Mouse (Mus musculus) testis, adult 2 months (tissue): Measurements from ENCODE around the gene Lpar1.

Experiments
- CTCF ChIP-seq: fragments of 200-500 bp; IDR thresholded peaks from 2 replicates; pipeline ENCODE4 v1.5.1; 2012; ENCODE audit warnings: low read depth, mild to moderate bottlenecking, inconsistent platforms, low read length, moderate library complexity; ENCODE audit not compliant: control insufficient read depth, insufficient read depth, insufficient replicate concordance
- POLR2A ChIP-seq: fragments of 200-500 bp; IDR thresholded peaks from 2 replicates; pipeline ENCODE4 v1.6.1; 2012; ENCODE audit warnings: low read depth, mild to moderate bottlenecking, inconsistent platforms, low read length, moderate library complexity; ENCODE audit not compliant: control insufficient read depth

GRCm38 (mm10) chr4:58447841-58448240, 105.9 kb downstream of the Lpar1 start:
- no peak for TF ChIP-seq CTCF
- no peak for TF ChIP-seq POLR2A
